Mouse (Mus musculus): Measurements from ENCODE around the gene Olfr1107. TPM values are rescaled to one million over a fixed set of nuclear protein-coding genes. Genes with fewer than 3 reads are reported as not detected.

Olfr1107 gene
- total RNA-seq (2014; fragmentation: Nextera tagmentation) (not detected in 2 replicates), total RNA-seq (2017) (not detected in 2 replicates)

GRCm38 (mm10) chr2:87075717-87076116, at the start of gene Olfr1107:
Gene Olfr1107, minus strand, starts transcription at chr2:87075817.
- ATAC-seq (replicated peaks; ENCODE audit: poor library complexity, severe bottlenecking), result no peak

GRCm38 (mm10) chr2:87114467-87114866, 38.9 kb upstream of the Olfr1107 start, which contains the start of gene Olfr259:
Gene Olfr259, minus strand, starts transcription at chr2:87114567.
- no peak for ATAC-seq (replicated peaks; ENCODE audit: poor library complexity, severe bottlenecking)

GRCm38 (mm10) chr2:87095908-87096307, 20.3 kb upstream of the Olfr1107 start, which contains the start of gene Olfr1109:
Gene Olfr1109, minus strand, starts transcription at chr2:87096008.
- ATAC-seq (replicated peaks; ENCODE audit: poor library complexity, severe bottlenecking), result no peak

- no peak for ATAC-seq (replicated peaks; ENCODE audit: poor library complexity, severe bottlenecking)
Measured at GRCm38 (mm10) chr2:87052173-87052572, 23.4 kb downstream of the Olfr1107 start, which contains the start of gene Olfr1106. Gene Olfr1106, minus strand, starts transcription at chr2:87052273.

- ATAC-seq (replicated peaks; ENCODE audit: poor library complexity, severe bottlenecking), result no peak
Measured at GRCm38 (mm10) chr2:87036431-87036830, 39.2 kb downstream of the Olfr1107 start, which contains the start of gene Olfr1105. Gene Olfr1105, minus strand, starts transcription at chr2:87036531.

GRCm38 (mm10) chr2:87026980-87027379, 48.6 kb downstream of the Olfr1107 start, which contains the start of gene Olfr1104:
Gene Olfr1104, minus strand, starts transcription at chr2:87027080.
- no peak for ATAC-seq (replicated peaks; ENCODE audit: poor library complexity, severe bottlenecking)

Other genes with a start within 250 kb of the Olfr1107 start
- not detected in 2 replicates for gene Olfr1095, start 224.1 kb downstream of the Olfr1107 start, total RNA-seq (2014; fragmentation: Nextera tagmentation)
- gene Olfr1095, start 224.1 kb downstream of the Olfr1107 start, total RNA-seq (2017), result not detected in 2 replicates
- not detected in 2 replicates for gene Gm13723, start 201.0 kb downstream of the Olfr1107 start, total RNA-seq (2014; fragmentation: Nextera tagmentation)
- gene Gm13723, start 201.0 kb downstream of the Olfr1107 start, total RNA-seq (2017), result not detected in 2 replicates
- not detected in 2 replicates for gene Olfr1097, start 183.6 kb downstream of the Olfr1107 start, total RNA-seq (2014; fragmentation: Nextera tagmentation)
- gene Olfr1097, start 183.6 kb downstream of the Olfr1107 start, total RNA-seq (2017), result not detected in 2 replicates
- not detected in 2 replicates for gene Olfr1098, start 151.3 kb downstream of the Olfr1107 start, total RNA-seq (2014; fragmentation: Nextera tagmentation)
- gene Olfr1098, start 151.3 kb downstream of the Olfr1107 start, total RNA-seq (2017), result not detected in 2 replicates
- not detected in 2 replicates for gene Olfr1099, start 115.1 kb downstream of the Olfr1107 start, total RNA-seq (2014; fragmentation: Nextera tagmentation)
- gene Olfr1099, start 115.1 kb downstream of the Olfr1107 start, total RNA-seq (2017), result not detected in 2 replicates
- not detected in 2 replicates for gene Olfr1100, start 95.9 kb downstream of the Olfr1107 start, total RNA-seq (2014; fragmentation: Nextera tagmentation)
- gene Olfr1100, start 95.9 kb downstream of the Olfr1107 start, total RNA-seq (2017), result not detected in 2 replicates
- not detected in 2 replicates for gene Olfr1101, start 84.6 kb downstream of the Olfr1107 start, total RNA-seq (2014; fragmentation: Nextera tagmentation)
- gene Olfr1101, start 84.6 kb downstream of the Olfr1107 start, total RNA-seq (2017), result not detected in 2 replicates
- gene Olfr1102, start 77.4 kb downstream of the Olfr1107 start, total RNA-seq (2014; fragmentation: Nextera tagmentation), result not detected in 2 replicates
- not detected in 2 replicates for gene Olfr1102, start 77.4 kb downstream of the Olfr1107 start, total RNA-seq (2017)
- gene Olfr1104, start 48.7 kb downstream of the Olfr1107 start, total RNA-seq (2014; fragmentation: Nextera tagmentation), result not detected in 2 replicates
- not detected in 2 replicates for gene Olfr1104, start 48.7 kb downstream of the Olfr1107 start, total RNA-seq (2017)
- gene Olfr1105, start 39.3 kb downstream of the Olfr1107 start, total RNA-seq (2014; fragmentation: Nextera tagmentation), result not detected in 2 replicates
- gene Olfr1105, start 39.3 kb downstream of the Olfr1107 start, total RNA-seq (2017), result not detected in 2 replicates
- not detected in 2 replicates for gene Olfr1106, start 23.5 kb downstream of the Olfr1107 start, total RNA-seq (2014; fragmentation: Nextera tagmentation)
- not detected in 2 replicates for gene Olfr1106, start 23.5 kb downstream of the Olfr1107 start, total RNA-seq (2017)
- not detected in 2 replicates for gene Olfr1109, start 20.2 kb upstream of the Olfr1107 start, total RNA-seq (2014; fragmentation: Nextera tagmentation)
- gene Olfr1109, start 20.2 kb upstream of the Olfr1107 start, total RNA-seq (2017), result not detected in 2 replicates
- gene Olfr259, start 38.8 kb upstream of the Olfr1107 start, total RNA-seq (2014; fragmentation: Nextera tagmentation), result not detected in 2 replicates
- not detected in 2 replicates for gene Olfr259, start 38.8 kb upstream of the Olfr1107 start, total RNA-seq (2017)
- gene Olfr1110, start 64.5 kb upstream of the Olfr1107 start, total RNA-seq (2014; fragmentation: Nextera tagmentation), result not detected in 2 replicates
- not detected in 2 replicates for gene Olfr1110, start 64.5 kb upstream of the Olfr1107 start, total RNA-seq (2017)
- gene Olfr1111, start 76.8 kb upstream of the Olfr1107 start, total RNA-seq (2014; fragmentation: Nextera tagmentation), result not detected in 2 replicates
- not detected in 2 replicates for gene Olfr1111, start 76.8 kb upstream of the Olfr1107 start, total RNA-seq (2017)
- not detected in 2 replicates for gene Olfr1112, start 112.0 kb upstream of the Olfr1107 start, total RNA-seq (2014; fragmentation: Nextera tagmentation)
- not detected in 2 replicates for gene Olfr1112, start 112.0 kb upstream of the Olfr1107 start, total RNA-seq (2017)
- not detected in 2 replicates for gene Olfr1113, start 133.2 kb upstream of the Olfr1107 start, total RNA-seq (2014; fragmentation: Nextera tagmentation)
- gene Olfr1113, start 133.2 kb upstream of the Olfr1107 start, total RNA-seq (2017), result not detected in 2 replicates
- not detected in 2 replicates for gene Olfr1115, start 172.2 kb upstream of the Olfr1107 start, total RNA-seq (2014; fragmentation: Nextera tagmentation)
- gene Olfr1115, start 172.2 kb upstream of the Olfr1107 start, total RNA-seq (2017), result not detected in 2 replicates
- gene Olfr1116, start 191.7 kb upstream of the Olfr1107 start, total RNA-seq (2014; fragmentation: Nextera tagmentation), result not detected in 2 replicates
- not detected in 2 replicates for gene Olfr1116, start 191.7 kb upstream of the Olfr1107 start, total RNA-seq (2017)
- not detected in 2 replicates for gene Olfr1118, start 231.8 kb upstream of the Olfr1107 start, total RNA-seq (2014; fragmentation: Nextera tagmentation)
- gene Olfr1118, start 231.8 kb upstream of the Olfr1107 start, total RNA-seq (2017), result not detected in 2 replicates

All from granulocyte monocyte progenitor cell, adult 5-6 weeks (primary cell).